Mouse (Mus musculus): ENCODE data around the gene Ninl. TPM values are rescaled to one million over a fixed set of nuclear protein-coding genes. Genes with fewer than 3 reads are reported as not detected.
A peak's percentile ranks its signal among the peaks of the same experiment; 100 is the strongest.

The Ninl gene
- total RNA-seq, 1 experiment: 22.4 TPM

DNA sequence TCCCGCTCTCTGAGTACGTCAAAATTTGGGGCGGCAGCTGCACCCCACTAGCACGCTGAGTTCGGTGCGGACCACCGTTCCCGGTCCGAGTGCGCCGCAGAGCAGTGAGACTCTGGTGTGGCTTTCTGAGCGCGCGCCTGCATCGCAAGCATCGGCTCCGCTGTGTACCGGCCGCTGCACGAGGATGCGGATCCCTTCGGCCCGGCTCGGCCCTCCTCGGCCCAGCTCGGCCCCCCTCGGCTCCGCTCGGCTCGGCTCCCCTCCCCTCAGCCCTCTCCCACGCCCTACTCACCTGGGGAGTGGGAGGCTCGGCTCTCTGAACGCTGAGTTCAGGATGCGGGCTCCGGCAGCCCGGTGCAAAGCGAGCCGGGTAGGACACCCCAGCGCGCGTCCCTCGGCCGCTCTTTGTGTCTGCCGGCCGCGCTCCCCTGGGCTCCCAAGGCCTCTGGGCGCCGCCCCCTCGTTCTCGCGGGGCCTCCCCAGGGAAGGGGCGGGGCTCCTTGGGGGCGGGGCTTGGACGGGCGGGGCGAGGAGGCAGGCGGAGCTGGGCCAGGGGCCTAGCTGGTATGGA, 30.2 kb downstream of the Ninl start:
- no peaks in the 10 kb centered on the region for H3K36me3 ChIP-seq (ENCODE audit: control insufficient read depth, insufficient read depth, low read length, poor library complexity, severe bottlenecking)
- in situ Hi-C loops (cut with MboI; ENCODE audit: low sequenced_read_pairs in 2 of 2, unreplicated experiment in 2 of 2): no loop called here
- H3K27ac ChIP-seq (ENCODE audit: insufficient read depth, low read depth, low read length, poor library complexity, severe bottlenecking): no peak overlapping the region
- H3K9ac ChIP-seq (ENCODE audit: insufficient read depth, low read depth, low read length, poor library complexity, severe bottlenecking): peak overlapping the region; percentile 94
- no peaks in the 10 kb centered on the region for H3K9me3 ChIP-seq (ENCODE audit: control insufficient read depth, insufficient read depth, low read depth, low read length)
- TF ChIP-seq ZNF384 (IDR thresholded peaks at IDR 0.05; ENCODE audit: low read depth, low read length) (no peak), HCFC1 (IDR thresholded peaks at IDR 0.05; ENCODE audit: borderline replicate concordance, insufficient read depth, low read length) (0 out of 2 replicates have a peak, but pooled peaks have one; percentile 48)
- H3K4me1 ChIP-seq (ENCODE audit: control insufficient read depth in 2 of 2, insufficient read depth in 2 of 2, low read length in 2 of 2, poor library complexity in 1 of 2): peaks cover 0 to 4% of the 10 kb centered on the region in 2 experiments; a peak in 1 of 4 replicates
- H3K4me3 ChIP-seq (ENCODE audit: insufficient read depth in 1 of 2, low read depth in 1 of 2, low read length in 2 of 2, poor library complexity in 1 of 2, severe bottlenecking in 1 of 2): peak overlapping the region; percentile 93 to 98
- peak; percentile 78 for DNase-seq (ENCODE audit: low read depth, low spot score)

DNA sequence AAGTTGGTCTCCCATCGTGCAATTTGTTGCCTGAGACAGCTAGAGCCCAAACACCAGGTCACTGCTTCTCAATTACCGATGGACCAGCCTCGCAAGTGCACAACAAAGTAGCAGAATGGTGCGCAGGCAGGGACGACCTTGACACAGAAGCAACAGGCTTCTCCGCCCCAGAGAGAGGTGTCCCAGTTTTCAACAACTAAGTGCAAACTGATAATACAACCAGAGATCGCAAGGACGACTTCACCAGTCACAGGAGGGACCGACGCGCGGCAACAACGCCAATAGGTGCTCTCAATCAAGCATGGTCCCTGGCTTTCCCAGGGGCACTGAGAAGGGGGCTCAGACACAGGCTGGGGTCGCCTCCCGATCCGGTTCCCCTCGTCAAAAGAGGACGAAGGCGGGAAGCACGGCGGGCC, 30.7 kb downstream of the Ninl start:
- Histone ChIP-seq H3K4me3 (ENCODE audit: insufficient read depth in 1 of 2, low read depth in 1 of 2, low read length in 2 of 2, poor library complexity in 1 of 2, severe bottlenecking in 1 of 2) (peak overlapping the region; percentile 93 to 98), H3K27ac (ENCODE audit: insufficient read depth, low read depth, low read length, poor library complexity, severe bottlenecking) (no peak overlapping the region), H3K4me1 (ENCODE audit: control insufficient read depth in 2 of 2, insufficient read depth in 2 of 2, low read length in 2 of 2, poor library complexity in 1 of 2) (peaks cover 0 to 4% of the 10 kb centered on the region in 2 experiments; a peak in 1 of 4 replicates), H3K9ac (ENCODE audit: insufficient read depth, low read depth, low read length, poor library complexity, severe bottlenecking) (peak overlapping the region; percentile 94), H3K36me3 (ENCODE audit: control insufficient read depth, insufficient read depth, low read length, poor library complexity, severe bottlenecking) (no peaks in the 10 kb centered on the region), H3K9me3 (ENCODE audit: control insufficient read depth, insufficient read depth, low read depth, low read length) (no peaks in the 10 kb centered on the region)
- DNase-seq (ENCODE audit: low read depth, low spot score): no peak
- in situ Hi-C loops (cut with MboI; ENCODE audit: low sequenced_read_pairs in 2 of 2, unreplicated experiment in 2 of 2): no loop called here
- TF ChIP-seq CHD2 (IDR thresholded peaks at IDR 0.05; ENCODE audit: low read depth, low read length): no peak
- TF ChIP-seq HCFC1 (IDR thresholded peaks at IDR 0.05; ENCODE audit: borderline replicate concordance, insufficient read depth, low read length): no peak
- no peak for TF ChIP-seq MAFK (IDR thresholded peaks at IDR 0.05; ENCODE audit: insufficient read depth, low read depth, low read length)
- TF ChIP-seq ZNF384 (IDR thresholded peaks at IDR 0.05; ENCODE audit: low read depth, low read length): no peak
- TF ChIP-seq ZC3H11A (IDR thresholded peaks at IDR 0.05; ENCODE audit: borderline replicate concordance, low read depth, low read length): no peak

DNA sequence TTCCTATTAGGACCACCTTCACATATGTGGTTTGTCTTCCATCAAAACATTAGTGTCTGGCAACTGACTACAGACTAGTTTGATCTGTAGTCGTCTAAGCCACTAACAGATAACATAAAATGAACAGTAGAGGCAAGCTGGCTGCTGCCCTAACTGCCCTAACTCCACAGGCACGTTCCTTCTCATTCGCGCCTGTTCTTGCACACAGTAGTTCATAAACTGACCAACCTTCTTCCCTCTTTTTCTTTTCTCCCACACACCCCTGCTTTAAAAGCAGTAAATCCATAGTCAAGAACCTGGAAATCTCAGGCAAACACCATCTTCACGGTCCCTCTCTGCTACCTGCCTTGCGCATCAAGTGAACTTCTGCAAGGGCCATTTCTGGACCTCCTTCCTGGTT, 31.2 kb downstream of the Ninl start:
- H3K36me3 ChIP-seq (ENCODE audit: control insufficient read depth, insufficient read depth, low read length, poor library complexity, severe bottlenecking): no peaks in the 10 kb centered on the region
- peak overlapping the region; percentile 93 to 98 for H3K4me3 ChIP-seq (ENCODE audit: insufficient read depth in 1 of 2, low read depth in 1 of 2, low read length in 2 of 2, poor library complexity in 1 of 2, severe bottlenecking in 1 of 2)
- DNase-seq (ENCODE audit: low read depth, low spot score): no peak
- TF ChIP-seq MAFK (IDR thresholded peaks at IDR 0.05; ENCODE audit: insufficient read depth, low read depth, low read length): no peak
- TF ChIP-seq HCFC1 (IDR thresholded peaks at IDR 0.05; ENCODE audit: borderline replicate concordance, insufficient read depth, low read length): no peak
- no peak for TF ChIP-seq ZC3H11A (IDR thresholded peaks at IDR 0.05; ENCODE audit: borderline replicate concordance, low read depth, low read length)
- TF ChIP-seq ZNF384 (IDR thresholded peaks at IDR 0.05; ENCODE audit: low read depth, low read length): no peak
- no peak for TF ChIP-seq CHD2 (IDR thresholded peaks at IDR 0.05; ENCODE audit: low read depth, low read length)
- no peak overlapping the region for H3K27ac ChIP-seq (ENCODE audit: insufficient read depth, low read depth, low read length, poor library complexity, severe bottlenecking)
- H3K4me1 ChIP-seq (ENCODE audit: control insufficient read depth in 2 of 2, insufficient read depth in 2 of 2, low read length in 2 of 2, poor library complexity in 1 of 2): peaks cover 0 to 4% of the 10 kb centered on the region in 2 experiments; a peak in 1 of 4 replicates
- in situ Hi-C loops (cut with MboI; ENCODE audit: low sequenced_read_pairs in 2 of 2, unreplicated experiment in 2 of 2): no loop called here
- H3K9me3 ChIP-seq (ENCODE audit: control insufficient read depth, insufficient read depth, low read depth, low read length): no peaks in the 10 kb centered on the region
- peak overlapping the region; percentile 94; the same call in 1 of the 2 replicates for H3K9ac ChIP-seq (ENCODE audit: insufficient read depth, low read depth, low read length, poor library complexity, severe bottlenecking)

DNA sequence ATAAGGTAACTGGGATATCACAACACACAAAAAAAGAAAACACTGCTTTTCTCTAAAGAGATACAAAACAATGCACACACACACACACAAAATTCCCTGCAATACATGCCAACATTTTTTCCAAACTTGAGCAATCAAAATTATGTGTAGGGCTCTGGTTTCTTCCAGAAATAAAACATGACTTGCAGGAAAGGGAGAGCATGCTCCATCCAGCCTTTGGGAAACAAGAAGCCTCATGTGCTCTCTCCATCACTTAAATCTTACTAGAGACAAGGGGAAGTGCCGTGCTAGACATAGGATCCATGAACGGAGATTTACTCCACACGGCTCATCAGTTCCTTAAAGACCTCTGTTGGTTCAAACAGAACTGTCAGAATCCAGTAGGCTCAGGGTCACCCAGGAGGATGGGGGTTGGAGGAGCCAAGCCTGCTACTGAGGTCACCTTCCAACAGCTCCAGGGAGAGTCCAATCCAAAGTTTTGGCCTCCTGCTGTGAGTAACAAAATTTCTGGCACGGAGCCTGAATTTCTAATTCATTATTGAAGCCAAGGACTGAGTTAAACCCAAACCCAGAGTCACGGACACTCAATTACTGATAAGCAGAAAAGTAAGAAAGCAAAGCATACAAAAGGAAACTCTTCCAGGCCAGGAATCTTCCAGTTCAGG, 32.8 kb downstream of the Ninl start:
- in situ Hi-C loops (cut with MboI; ENCODE audit: low sequenced_read_pairs in 2 of 2, unreplicated experiment in 2 of 2): no loop called here
- Histone ChIP-seq H3K27ac (ENCODE audit: insufficient read depth, low read depth, low read length, poor library complexity, severe bottlenecking) (no peak overlapping the region), H3K36me3 (ENCODE audit: control insufficient read depth, insufficient read depth, low read length, poor library complexity, severe bottlenecking) (no peaks in the 10 kb centered on the region), H3K4me1 (ENCODE audit: control insufficient read depth in 2 of 2, insufficient read depth in 2 of 2, low read length in 2 of 2, poor library complexity in 1 of 2) (peaks cover 0 to 4% of the 10 kb centered on the region in 2 experiments; a peak in 1 of 4 replicates), H3K9ac (ENCODE audit: insufficient read depth, low read depth, low read length, poor library complexity, severe bottlenecking) (no peak overlapping the region), H3K4me3 (ENCODE audit: insufficient read depth in 1 of 2, low read depth in 1 of 2, low read length in 2 of 2, poor library complexity in 1 of 2, severe bottlenecking in 1 of 2) (no peak overlapping the region), H3K9me3 (ENCODE audit: control insufficient read depth, insufficient read depth, low read depth, low read length) (no peaks in the 10 kb centered on the region)
- no peak for TF ChIP-seq CHD2 (IDR thresholded peaks at IDR 0.05; ENCODE audit: low read depth, low read length)
- no peak for DNase-seq (ENCODE audit: low read depth, low spot score)

Measured in ES-E14 (cell line).